Mouse (Mus musculus) neural tube, embryonic 12.5 days (tissue): ENCODE measurements around the gene Fam206a. TPM values are rescaled to one million over a fixed set of nuclear protein-coding genes. Genes with fewer than 3 reads are reported as not detected.

ENCODE experiments used
- ATAC-seq: fragments of 200-750 bp; cut with Nextera tagmentation; 2 replicates; pipeline ENCODE4 v1.8.0; 2017; ENCODE audit warnings: low read depth, mild to moderate bottlenecking, moderate TSS enrichment, moderate library complexity; ENCODE audit not compliant: low FRiP score
- H3K27ac ChIP-seq: fragments of 300-500 bp; sonication (generic); 2 replicates; pipeline ENCODE4 v1.5.1; 2016
- H3K27me3 ChIP-seq: fragments of 300-500 bp; sonication (generic); replicated peaks from 2 replicates; pipeline ENCODE4 v1.6.1; 2016; ENCODE audit warnings: mild to moderate bottlenecking
- H3K36me3 ChIP-seq: fragments of 300-500 bp; sonication (generic); 2 replicates; pipeline ENCODE4 v1.6.1; 2016; ENCODE audit warnings: mild to moderate bottlenecking
- H3K4me1 ChIP-seq: fragments of 300-500 bp; sonication (generic); 2 replicates; pipeline ENCODE4 v1.6.1; 2016
- H3K4me2 ChIP-seq: fragments of 300-500 bp; sonication (generic); replicated peaks from 2 replicates; pipeline ENCODE4 v1.6.1; 2016; ENCODE audit warnings: mild to moderate bottlenecking
- H3K4me3 ChIP-seq: fragments of 300-500 bp; sonication (generic); 2 replicates; pipeline ENCODE4 v1.5.1; 2016
- H3K9ac ChIP-seq: fragments of 300-500 bp; sonication (generic); 2 replicates; pipeline ENCODE4 v1.6.1; 2016; ENCODE audit warnings: mild to moderate bottlenecking
- H3K9me3 ChIP-seq: fragments of 300-500 bp; sonication (generic); 2 replicates; pipeline ENCODE4 v1.6.1; 2016; ENCODE audit warnings: mild to moderate bottlenecking
- WGBS: fragments of 180-500 bp; shearing (Covaris S2); methylation state at CpG from one replicate; pipeline ENCODE4 v1.1.7; 2016; 5-methylcytosine and 5-hydroxymethylcytosine counted together
- polyA plus RNA-seq: library from polyadenylated mRNA; unstranded; fragments of >200 nt; fragmentation: Nextera tagmentation; extraction: Ambion mirVana; gene quantifications from 2 replicates; pipeline ENCODE4 v1.2.1, GENCODE M21; 2016

The Fam206a gene
- polyA plus RNA-seq: 19.4 and 21.2 TPM in 2 replicates

DNA sequence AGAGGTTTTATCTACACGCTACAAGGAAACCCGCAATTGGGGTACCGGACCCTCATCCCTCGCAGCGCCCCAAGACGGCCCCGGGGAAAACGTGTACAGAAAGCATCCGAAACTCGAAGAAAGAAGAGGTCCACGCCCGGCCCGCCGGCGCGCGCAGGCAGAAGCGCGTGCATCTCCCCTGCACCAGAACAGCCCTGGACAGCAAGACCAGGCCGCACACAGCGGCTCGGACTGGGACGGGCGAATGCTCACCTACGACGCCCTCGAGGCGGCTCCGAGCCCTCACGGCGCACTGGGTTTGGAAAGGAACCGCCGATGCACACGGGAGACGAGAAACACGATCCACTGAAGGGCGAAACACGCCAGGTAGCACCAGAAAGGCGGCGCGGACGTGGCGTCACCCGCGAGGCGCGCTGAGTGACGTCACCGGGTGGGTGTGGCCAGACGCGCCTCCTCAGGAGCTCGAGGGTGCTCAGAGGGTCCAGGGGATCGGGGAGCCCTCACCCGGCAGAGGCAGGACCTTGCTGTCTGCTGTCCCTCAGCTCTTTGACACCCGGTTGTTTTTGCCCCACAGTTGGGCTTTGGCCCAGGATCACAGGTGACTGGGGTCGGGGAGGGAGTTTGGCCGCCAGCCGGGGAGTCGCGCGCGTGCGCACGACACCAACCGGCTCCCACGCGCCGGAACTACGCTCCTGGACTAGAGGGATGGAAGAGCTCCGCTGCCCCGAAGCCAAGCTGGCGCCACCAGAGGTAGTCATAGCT lies at the start of gene Fam206a, which contains the start of gene Elp1:
TSS of gene Fam206a (plus strand) at position 439 of the 762 bp plus-strand sequence.
TSS of gene Elp1 (minus strand) at position 425 of the 762 bp plus-strand sequence.
- peaks cover 41% of the 10 kb centered on the region for H3K36me3 ChIP-seq
- peak within 1 kb of the TSS; percentile 88 for H3K4me3 ChIP-seq
- WGBS: under 1% methylated on average over 72 of the region's 72 CpGs
- peaks cover 20% of the 10 kb centered on the region for H3K4me1 ChIP-seq
- peak within 1 kb of the TSS; percentile 87 for H3K9ac ChIP-seq
- peak; percentile 98 for ATAC-seq
- H3K27ac ChIP-seq: 0 out of 2 replicates have a peak within 1 kb of the TSS, but pooled peaks have one; percentile 57
- no peaks in the 10 kb centered on the region for H3K27me3 ChIP-seq
- H3K4me2 ChIP-seq: peak within 1 kb of the TSS; percentile 79
- no peaks in the 10 kb centered on the region for H3K9me3 ChIP-seq

DNA sequence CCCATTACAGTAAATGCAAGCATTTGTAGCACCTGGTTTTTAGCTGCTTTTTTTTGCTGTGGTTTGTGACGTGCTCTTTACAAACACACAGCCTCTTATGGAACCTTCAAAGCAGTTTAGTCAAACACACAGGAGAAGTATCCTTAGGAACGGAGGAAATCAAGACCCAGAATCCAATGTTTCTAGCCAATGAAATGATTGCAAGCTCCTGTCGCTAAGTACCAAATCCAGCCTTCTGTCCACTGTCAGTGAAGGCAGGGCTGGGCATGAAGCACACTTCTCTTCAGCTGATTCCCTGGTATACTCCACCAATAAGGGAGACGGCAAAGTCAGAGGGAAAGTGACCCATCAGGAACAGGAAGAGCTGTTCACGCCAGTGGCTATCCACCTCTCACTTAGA lies 46.1 kb upstream of the Fam206a start:
- Histone ChIP-seq H3K4me2 (no peak overlapping the region), H3K9ac (no peak overlapping the region), H3K36me3 (peaks cover 87% of the 10 kb centered on the region), H3K4me3 (no peak overlapping the region), H3K9me3 (no peaks in the 10 kb centered on the region), H3K4me1 (no peaks in the 10 kb centered on the region), H3K27ac (no peak overlapping the region), H3K27me3 (no peaks in the 10 kb centered on the region)
- no peak for ATAC-seq
- 94% methylated on average over 5 of the region's 5 CpGs for WGBS

- Histone ChIP-seq H3K4me2 (no peak overlapping the region), H3K4me3 (no peak overlapping the region), H3K4me1 (no peaks in the 10 kb centered on the region), H3K9ac (no peak overlapping the region), H3K27ac (no peak overlapping the region), H3K27me3 (no peaks in the 10 kb centered on the region), H3K9me3 (no peaks in the 10 kb centered on the region), H3K36me3 (peaks cover 86% of the 10 kb centered on the region)
- 94% methylated on average over 10 of the region's 10 CpGs for WGBS
- no peak for ATAC-seq
Measured at GRCm38 (mm10) chr4:56756966-56757600, 45.1 kb upstream of the Fam206a start.

DNA sequence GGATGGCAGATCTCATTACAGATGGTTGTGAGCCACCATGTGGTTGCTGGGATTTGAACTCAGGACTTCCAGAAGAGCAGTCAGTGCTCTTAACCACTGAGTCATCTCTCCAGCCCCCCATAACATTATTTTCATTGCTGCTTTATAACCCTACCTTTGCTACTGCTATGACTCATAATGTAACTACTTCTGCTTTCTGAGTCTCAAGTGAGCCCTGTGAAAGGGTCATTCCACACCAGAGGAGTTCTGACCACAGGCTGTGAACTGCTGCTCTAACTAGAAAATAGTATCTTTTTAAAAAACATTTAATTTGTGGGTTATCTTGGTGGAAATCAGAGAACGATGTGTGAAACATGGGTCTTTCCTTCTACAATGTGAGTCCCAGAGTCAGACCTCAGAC lies 44.5 kb upstream of the Fam206a start:
- no peak overlapping the region for H3K9ac ChIP-seq
- no peaks in the 10 kb centered on the region for H3K4me1 ChIP-seq
- H3K36me3 ChIP-seq: peaks cover 89% of the 10 kb centered on the region
- no peak overlapping the region for H3K27ac ChIP-seq
- no peaks in the 10 kb centered on the region for H3K27me3 ChIP-seq
- 98% methylated on average over 1 of the region's 1 CpGs for WGBS
- no peak overlapping the region for H3K4me3 ChIP-seq
- ATAC-seq: no peak
- H3K4me2 ChIP-seq: no peak overlapping the region
- H3K9me3 ChIP-seq: no peaks in the 10 kb centered on the region

- Histone ChIP-seq H3K4me3 (no peak overlapping the region), H3K4me1 (no peaks in the 10 kb centered on the region), H3K27me3 (no peaks in the 10 kb centered on the region), H3K9me3 (no peaks in the 10 kb centered on the region), H3K36me3 (peaks cover 86% of the 10 kb centered on the region), H3K27ac (no peak overlapping the region), H3K4me2 (no peak overlapping the region), H3K9ac (no peak overlapping the region)
- WGBS: 80% methylated on average over 5 of the region's 5 CpGs
- no peak for ATAC-seq
Measured at GRCm38 (mm10) chr4:56767861-56768284, 34.3 kb upstream of the Fam206a start.

DNA sequence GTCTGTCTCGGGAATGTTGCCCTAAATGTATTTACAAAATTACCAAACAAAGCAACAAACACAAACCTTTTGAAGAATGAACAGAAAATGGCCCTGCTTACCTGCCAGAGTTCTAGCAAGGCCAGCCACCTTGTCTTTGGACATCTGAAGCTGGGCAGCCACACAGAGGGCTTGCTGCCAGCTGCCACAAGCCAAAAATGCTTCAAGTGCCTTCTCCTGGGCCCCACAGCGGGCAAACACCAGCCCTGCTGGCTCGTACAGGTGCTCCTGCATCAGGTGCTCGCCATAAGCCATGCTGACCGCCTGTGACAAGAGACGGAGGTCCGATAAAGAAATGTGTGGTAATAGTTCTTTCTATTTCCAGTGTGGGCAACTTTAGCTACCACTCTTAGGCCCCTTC lies 33.2 kb upstream of the Fam206a start:
- Histone ChIP-seq H3K27ac (no peak overlapping the region), H3K27me3 (no peaks in the 10 kb centered on the region), H3K4me2 (no peak overlapping the region), H3K9ac (no peak overlapping the region), H3K4me1 (no peaks in the 10 kb centered on the region), H3K36me3 (peaks cover 93% of the 10 kb centered on the region), H3K4me3 (no peak overlapping the region), H3K9me3 (no peaks in the 10 kb centered on the region)
- ATAC-seq: no peak
- WGBS: 93% methylated on average over 7 of the region's 7 CpGs

DNA sequence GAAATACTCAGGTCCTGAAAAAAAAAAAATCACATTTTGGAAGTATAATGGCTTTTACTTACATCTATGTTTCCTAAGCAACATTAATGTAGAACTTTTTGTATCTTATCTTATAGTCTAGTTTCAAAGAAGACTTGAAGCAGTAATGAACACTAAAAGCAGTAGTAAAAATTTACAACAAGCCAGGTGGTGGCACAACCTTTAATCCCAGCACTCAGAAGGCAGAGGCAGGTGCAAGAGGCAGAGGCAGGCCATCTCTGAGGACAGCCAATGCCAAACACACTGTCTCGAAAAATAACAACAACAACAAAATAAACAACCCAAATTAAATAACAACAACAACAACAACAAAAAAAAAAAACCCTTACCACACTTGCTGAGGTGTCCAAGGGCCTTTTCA lies 31.1 kb upstream of the Fam206a start:
- no peaks in the 10 kb centered on the region for H3K27me3 ChIP-seq
- peaks cover 88% of the 10 kb centered on the region for H3K36me3 ChIP-seq
- ATAC-seq: no peak
- no peaks in the 10 kb centered on the region for H3K9me3 ChIP-seq
- no peaks in the 10 kb centered on the region for H3K4me1 ChIP-seq
- no peak overlapping the region for H3K4me3 ChIP-seq
- H3K27ac ChIP-seq: no peak overlapping the region
- no peak overlapping the region for H3K4me2 ChIP-seq
- 81% methylated on average over 1 of the region's 1 CpGs for WGBS
- no peak overlapping the region for H3K9ac ChIP-seq

GRCm38 (mm10) chr4:56791373-56791772 lies 10.8 kb upstream of the Fam206a start:
- Histone ChIP-seq H3K36me3 (peaks cover 87% of the 10 kb centered on the region), H3K4me1 (no peaks in the 10 kb centered on the region), H3K27me3 (no peaks in the 10 kb centered on the region), H3K4me2 (no peak overlapping the region), H3K9me3 (no peaks in the 10 kb centered on the region), H3K27ac (no peak overlapping the region), H3K9ac (no peak overlapping the region), H3K4me3 (no peak overlapping the region)
- WGBS: 60% methylated on average over 1 of the region's 1 CpGs
- no peak for ATAC-seq

DNA sequence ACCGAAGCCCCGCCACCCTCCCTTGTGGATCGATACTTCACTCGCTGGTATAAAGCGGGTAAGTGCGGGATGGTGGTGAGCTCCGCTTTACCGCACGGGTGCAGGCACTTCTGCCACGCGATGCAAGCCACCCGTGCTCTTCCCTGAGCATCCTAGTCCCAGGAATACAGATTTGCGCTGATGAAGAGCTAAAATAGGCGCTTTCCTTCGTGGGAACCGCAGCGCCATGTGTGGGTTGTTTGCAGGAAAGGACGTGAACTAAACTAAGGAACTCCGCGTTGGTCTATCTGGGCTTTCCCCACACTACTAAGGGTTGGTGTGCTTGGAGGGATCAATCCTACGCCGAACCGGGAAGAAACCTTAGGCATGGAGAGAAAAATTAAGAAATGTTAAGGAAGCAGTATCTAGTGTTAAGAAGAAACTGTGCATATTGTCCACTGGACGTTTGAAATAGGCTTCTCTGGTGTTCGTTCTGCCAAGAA lies 565 bp downstream of the Fam206a start:
- peak overlapping the region; percentile 87 for H3K9ac ChIP-seq
- no peaks in the 10 kb centered on the region for H3K27me3 ChIP-seq
- no peaks in the 10 kb centered on the region for H3K9me3 ChIP-seq
- WGBS: 2% methylated on average over 25 of the region's 25 CpGs
- H3K4me1 ChIP-seq: peaks cover 20% of the 10 kb centered on the region
- peaks cover 41% of the 10 kb centered on the region for H3K36me3 ChIP-seq
- ATAC-seq: no peak
- H3K4me3 ChIP-seq: peak overlapping the region; percentile 88
- peak overlapping the region; percentile 79 for H3K4me2 ChIP-seq
- 0 out of 2 replicates have a peak overlapping the region, but pooled peaks have one; percentile 57 for H3K27ac ChIP-seq

DNA sequence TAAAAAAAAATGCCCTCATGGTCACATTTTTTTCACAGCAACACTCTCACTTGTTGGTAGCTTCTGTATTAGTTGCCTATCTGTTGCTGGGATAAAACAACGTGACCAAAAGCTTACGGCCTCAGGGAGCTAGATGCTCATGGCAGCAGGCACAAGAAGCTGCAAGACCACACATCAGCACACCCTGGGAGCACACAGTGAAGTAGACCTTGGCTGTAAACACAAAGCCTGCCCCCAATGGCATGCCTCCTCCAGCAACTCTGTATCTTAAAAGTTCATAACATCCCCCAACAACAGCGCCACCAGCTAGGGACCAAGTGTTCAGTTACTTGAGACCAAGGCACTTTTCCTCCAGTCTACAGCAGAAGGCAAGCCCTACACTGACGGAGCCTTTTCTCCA lies 6.9 kb downstream of the Fam206a start:
- Histone ChIP-seq H3K9ac (no peak overlapping the region), H3K4me1 (no peaks in the 10 kb centered on the region; the same call in 1 of the 2 replicates), H3K27me3 (no peaks in the 10 kb centered on the region), H3K4me2 (no peak overlapping the region), H3K27ac (no peak overlapping the region), H3K9me3 (no peaks in the 10 kb centered on the region), H3K36me3 (peaks cover 45% of the 10 kb centered on the region), H3K4me3 (no peak overlapping the region)
- ATAC-seq: no peak
- 77% methylated on average over 4 of the region's 4 CpGs for WGBS

GRCm38 (mm10) chr4:56811642-56812041 lies 9.5 kb downstream of the Fam206a start:
- WGBS: 67% methylated on average over 3 of the region's 3 CpGs
- H3K4me3 ChIP-seq: no peak overlapping the region
- no peaks in the 10 kb centered on the region for H3K27me3 ChIP-seq
- H3K9me3 ChIP-seq: no peaks in the 10 kb centered on the region
- H3K27ac ChIP-seq: no peak overlapping the region
- no peaks in the 10 kb centered on the region for H3K4me1 ChIP-seq
- no peak overlapping the region for H3K9ac ChIP-seq
- H3K4me2 ChIP-seq: no peak overlapping the region
- H3K36me3 ChIP-seq: peaks cover 41% of the 10 kb centered on the region
- no peak for ATAC-seq

DNA sequence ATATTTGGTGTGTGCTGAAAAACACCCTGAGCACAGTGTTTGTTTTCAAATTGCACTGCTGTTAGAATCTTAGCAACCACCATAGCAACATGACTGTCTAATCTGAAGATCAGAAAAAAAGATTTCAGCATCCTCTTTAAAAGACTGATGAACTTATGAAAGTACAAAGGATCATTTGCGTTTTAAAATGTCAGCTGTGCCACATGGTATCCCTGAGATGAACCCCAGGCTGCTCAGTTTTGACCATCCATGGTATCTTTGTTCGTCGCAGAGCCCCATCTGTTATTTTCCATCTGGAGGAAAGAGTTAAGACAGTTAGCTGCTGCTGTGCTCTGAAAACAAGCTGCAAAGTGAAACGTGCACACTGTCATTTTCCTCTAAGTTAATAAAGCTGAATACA lies 10.0 kb downstream of the Fam206a start:
- WGBS: 83% methylated on average over 4 of the region's 4 CpGs
- Histone ChIP-seq H3K9ac (no peak overlapping the region), H3K27me3 (no peaks in the 10 kb centered on the region), H3K36me3 (peaks cover 36% of the 10 kb centered on the region), H3K4me1 (no peaks in the 10 kb centered on the region), H3K4me3 (no peak overlapping the region), H3K4me2 (no peak overlapping the region), H3K9me3 (no peaks in the 10 kb centered on the region), H3K27ac (no peak overlapping the region)
- ATAC-seq: no peak
